Mouse (Mus musculus): Measurements from ENCODE around the gene Rph3al. TPM values are rescaled to one million over a fixed set of nuclear protein-coding genes. Genes with fewer than 3 reads are reported as not detected.

Rph3al gene
- total RNA-seq, 2 experiments from 2014 or later, result 5.0 to 5.4 TPM

- no peak for DNase-seq (ENCODE audit: low spot score in 2 of 2)
These were observed 28.4 kb downstream of the Rph3al start for GRCm38 (mm10) chr11:75909702-75910429.

GRCm38 (mm10) chr11:75907406-75907805 lies 30.8 kb downstream of the Rph3al start:
- no peak for DNase-seq (ENCODE audit: low spot score in 2 of 2)

GRCm38 (mm10) chr11:75906556-75906955 lies 31.7 kb downstream of the Rph3al start:
- DNase-seq (ENCODE audit: low spot score in 2 of 2), result no peak

GRCm38 (mm10) chr11:75904982-75905381 lies 33.2 kb downstream of the Rph3al start:
- no peak for DNase-seq (ENCODE audit: low spot score in 2 of 2)

GRCm38 (mm10) chr11:75904501-75904900 lies 33.7 kb downstream of the Rph3al start:
- no peak for DNase-seq (ENCODE audit: low spot score in 2 of 2)

GRCm38 (mm10) chr11:75903486-75903885 lies 34.7 kb downstream of the Rph3al start:
- peak in 1 of 2 experiments; percentile 36 for DNase-seq (ENCODE audit: low spot score in 2 of 2)

- peak in 1 of 2 experiments; percentile 20 for DNase-seq (ENCODE audit: low spot score in 2 of 2)
These were observed 36.9 kb downstream of the Rph3al start for GRCm38 (mm10) chr11:75901339-75901738.

GRCm38 (mm10) chr11:75899676-75900075 lies 38.6 kb downstream of the Rph3al start:
- no peak for DNase-seq (ENCODE audit: low spot score in 2 of 2)

- DNase-seq (ENCODE audit: low spot score in 2 of 2), result no peak
These were observed 39.7 kb downstream of the Rph3al start for GRCm38 (mm10) chr11:75898532-75898931.

GRCm38 (mm10) chr11:75894791-75895420 lies 43.3 kb downstream of the Rph3al start:
- DNase-seq (ENCODE audit: low spot score in 2 of 2), result no peak

- DNase-seq (ENCODE audit: low spot score in 2 of 2), result no peak
These were observed 44.3 kb downstream of the Rph3al start for GRCm38 (mm10) chr11:75893956-75894355.

- no peak for DNase-seq (ENCODE audit: low spot score in 2 of 2)
These were observed 50.9 kb downstream of the Rph3al start for GRCm38 (mm10) chr11:75887349-75887748.

- DNase-seq (ENCODE audit: low spot score in 2 of 2), result no peak
These were observed 57.0 kb downstream of the Rph3al start for GRCm38 (mm10) chr11:75881234-75881633.

GRCm38 (mm10) chr11:75880064-75880463 lies 58.2 kb downstream of the Rph3al start:
- peak; percentile 77 to 82 for DNase-seq (ENCODE audit: low spot score in 2 of 2)

GRCm38 (mm10) chr11:75878460-75878859 lies 59.8 kb downstream of the Rph3al start:
- no peak for DNase-seq (ENCODE audit: low spot score in 2 of 2)

- no peak for DNase-seq (ENCODE audit: low spot score in 2 of 2)
These were observed 62.0 kb downstream of the Rph3al start for GRCm38 (mm10) chr11:75876043-75876780.

GRCm38 (mm10) chr11:75871688-75872087 lies 66.5 kb downstream of the Rph3al start:
- no peak for DNase-seq (ENCODE audit: low spot score in 2 of 2)

- no peak for DNase-seq (ENCODE audit: low spot score in 2 of 2)
These were observed 67.3 kb downstream of the Rph3al start for GRCm38 (mm10) chr11:75870947-75871346.

- DNase-seq (ENCODE audit: low spot score in 2 of 2), result no peak
These were observed 67.8 kb downstream of the Rph3al start for GRCm38 (mm10) chr11:75870386-75870785.

GRCm38 (mm10) chr11:75869898-75870297 lies 68.3 kb downstream of the Rph3al start:
- peak; percentile 91 to 93 for DNase-seq (ENCODE audit: low spot score in 2 of 2)

GRCm38 (mm10) chr11:75866861-75867260 lies 71.4 kb downstream of the Rph3al start:
- DNase-seq (ENCODE audit: low spot score in 2 of 2), result no peak

GRCm38 (mm10) chr11:75865859-75866258 lies 72.4 kb downstream of the Rph3al start:
- DNase-seq (ENCODE audit: low spot score in 2 of 2), result no peak
